Mouse (Mus musculus) forebrain, postnatal 0 days (tissue): ENCODE measurements around the gene Rflna. TPM values are rescaled to one million over a fixed set of nuclear protein-coding genes. Genes with fewer than 3 reads are reported as not detected.

Experiments used
- ATAC-seq: fragments of 200-750 bp; cut with Nextera tagmentation; 2 replicates; pipeline ENCODE4 v1.8.0; 2017; ENCODE audit warnings: mild to moderate bottlenecking, moderate library complexity
- DNase-seq: peaks from one replicate; pipeline ENCODE4 v3.0.0-alpha.2; 2015
- H3K27ac ChIP-seq: fragments of 300-500 bp; sonication (generic); 2 replicates; pipeline ENCODE4 v1.5.1; 2014; ENCODE audit warnings: low read depth, mild to moderate bottlenecking, antibody characterized with exemption, low read length, moderate library complexity, mixed read lengths
- H3K27me3 ChIP-seq: fragments of 300-500 bp; sonication (generic); 2 replicates; pipeline ENCODE4 v1.6.1; 2014; ENCODE audit warnings: mild to moderate bottlenecking, low read length, mixed read lengths; ENCODE audit not compliant: insufficient read depth
- H3K36me3 ChIP-seq: fragments of 300-500 bp; sonication (generic); 2 replicates; pipeline ENCODE4 v1.6.1; 2014; ENCODE audit warnings: mild to moderate bottlenecking, moderate library complexity; ENCODE audit not compliant: insufficient read depth
- H3K4me1 ChIP-seq: fragments of 300-500 bp; sonication (generic); 2 replicates; pipeline ENCODE4 v1.6.1; 2014; ENCODE audit warnings: antibody characterized with exemption; ENCODE audit not compliant: insufficient read depth
- H3K4me2 ChIP-seq: fragments of 300-500 bp; sonication (generic); 2 replicates; pipeline ENCODE4 v1.6.1; 2014; ENCODE audit warnings: low read depth, mild to moderate bottlenecking, moderate library complexity
- H3K4me3 ChIP-seq: fragments of 300-500 bp; sonication (generic); 2 replicates; pipeline ENCODE4 v1.5.1; 2014; ENCODE audit warnings: low read depth, low read length, mixed read lengths
- H3K9ac ChIP-seq: fragments of 300-500 bp; sonication (generic); 2 replicates; pipeline ENCODE4 v1.6.1; 2014; ENCODE audit warnings: mild to moderate bottlenecking
- H3K9me3 ChIP-seq: fragments of 300-500 bp; sonication (generic); 2 replicates; pipeline ENCODE4 v1.6.1; 2016; ENCODE audit warnings: low read length
- CTCF ChIP-seq: sonication (generic); IDR thresholded peaks from 2 replicates; pipeline ENCODE4 v1.5.1; 2016; ENCODE audit warnings: antibody characterized with exemption, control low read depth, low read depth
- WGBS: fragments of 180-500 bp; shearing (Covaris S2); extraction: QIAGEN DNeasy Blood & Tissue Kit; methylation state at CpG from one replicate; pipeline ENCODE4 v1.1.7; 2014; 5-methylcytosine and 5-hydroxymethylcytosine counted together
- polyA plus RNA-seq: library from polyadenylated mRNA; unstranded; fragments of >200 nt; fragmentation: Nextera tagmentation; extraction: Ambion mirVana; gene quantifications from 2 replicates; pipeline ENCODE4 v1.2.1, GENCODE M21; 2015
- total RNA-seq: library from RNA; depleted of rRNA; stranded (reverse); fragments of >200 nt; gene quantifications from 2 replicates; pipeline ENCODE4 v1.2.3, GENCODE M21; 2014; rRNA removed

The Rflna gene
- total RNA-seq, result 3.2 and 6.2 TPM in 2 replicates
- polyA plus RNA-seq, result 4.4 and 4.8 TPM in 2 replicates

GRCm38 (mm10) chr5:125002969-125003872 is at the start of gene Rflna:
TSS of gene Rflna (plus strand) at chr5:125003221.
- no peaks in the 10 kb centered on the region for H3K9me3 ChIP-seq
- DNase-seq (no peak), ATAC-seq (peak; percentile 51)
- H3K27me3 ChIP-seq, result peaks cover 21% of the 10 kb centered on the region; the same call in 1 of the 2 replicates
- no peak for TF ChIP-seq CTCF
- no peak within 1 kb of the TSS for H3K27ac ChIP-seq
- peak within 1 kb of the TSS; percentile 44 for H3K4me2 ChIP-seq
- H3K36me3 ChIP-seq, result no peaks in the 10 kb centered on the region
- H3K9ac ChIP-seq, result 0 out of 2 replicates have a peak within 1 kb of the TSS, but pooled peaks have one; percentile 6
- WGBS, result 2% methylated on average over 39 of the region's 41 CpGs
- no peaks in the 10 kb centered on the region for H3K4me1 ChIP-seq
- peak within 1 kb of the TSS; percentile 21 for H3K4me3 ChIP-seq

DNA sequence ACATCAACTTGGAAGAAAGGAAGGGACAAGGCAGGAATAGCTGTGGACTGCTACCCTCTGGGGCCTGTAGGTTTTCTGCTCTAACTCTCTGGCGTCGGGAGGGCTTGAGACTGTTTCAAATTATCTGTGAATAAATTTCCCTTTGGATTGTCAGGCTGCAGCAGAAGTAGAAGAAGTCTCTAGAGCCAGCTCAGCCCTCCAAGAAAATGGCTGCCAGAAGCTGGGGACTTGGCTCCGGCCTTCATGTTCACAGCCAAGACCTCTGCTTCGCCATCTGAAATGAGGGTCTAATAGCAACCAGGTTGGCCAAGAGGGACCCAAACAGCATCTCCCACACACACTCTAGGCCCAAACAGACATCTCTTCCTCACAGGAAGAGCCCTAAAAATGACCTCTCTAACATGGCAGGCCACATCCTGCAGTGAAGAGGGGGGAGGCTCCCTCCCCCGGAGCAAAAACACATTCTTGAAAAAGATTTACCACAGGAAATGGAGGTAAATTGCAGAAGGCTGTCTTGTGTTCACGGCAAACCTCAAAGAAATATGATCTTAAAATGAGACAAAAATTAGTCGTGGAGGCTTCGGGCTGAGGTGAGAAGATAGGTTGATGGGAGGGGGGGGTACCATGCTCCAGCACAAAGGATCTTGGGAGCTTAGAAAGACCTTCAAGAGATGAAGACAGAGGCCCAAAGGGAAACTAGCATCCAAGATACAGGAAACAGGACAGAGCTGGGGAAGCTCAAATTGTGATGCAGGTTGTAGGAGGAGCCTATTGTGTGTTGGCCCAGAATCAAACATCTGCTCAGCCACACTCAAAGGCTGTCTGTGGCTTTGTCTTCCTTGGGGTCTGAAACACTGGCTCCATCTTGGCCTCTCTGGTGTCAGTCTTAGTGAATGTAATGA is 48.4 kb upstream of the Rflna start:
- no peak overlapping the region for H3K9ac ChIP-seq
- DNase-seq, result peak; percentile 77
- H3K4me2 ChIP-seq, result no peak overlapping the region
- peak; percentile 66 for ATAC-seq
- H3K27ac ChIP-seq, result peak overlapping the region; percentile 69
- no peaks in the 10 kb centered on the region for H3K9me3 ChIP-seq
- 67% methylated on average over 8 of the region's 8 CpGs for WGBS
- H3K36me3 ChIP-seq, result no peaks in the 10 kb centered on the region
- H3K4me3 ChIP-seq, result no peak overlapping the region
- 0 out of 2 replicates have a peak, but pooled peaks cover 9% of the 10 kb centered on the region for H3K4me1 ChIP-seq
- no peaks in the 10 kb centered on the region for H3K27me3 ChIP-seq
- TF ChIP-seq CTCF, result no peak

- H3K4me1 ChIP-seq, result 0 out of 2 replicates have a peak, but pooled peaks cover 3% of the 10 kb centered on the region
- no peak for TF ChIP-seq CTCF
- H3K4me2 ChIP-seq, result no peak overlapping the region
- WGBS, result 72% methylated on average over 5 of the region's 5 CpGs
- H3K9ac ChIP-seq, result no peak overlapping the region
- H3K36me3 ChIP-seq, result no peaks in the 10 kb centered on the region
- no peaks in the 10 kb centered on the region for H3K27me3 ChIP-seq
- no peaks in the 10 kb centered on the region for H3K9me3 ChIP-seq
- H3K27ac ChIP-seq, result no peak overlapping the region
- H3K4me3 ChIP-seq, result no peak overlapping the region
- DNase-seq (no peak), ATAC-seq (no peak)
Measured at GRCm38 (mm10) chr5:124957491-124957890, 45.5 kb upstream of the Rflna start.

DNA sequence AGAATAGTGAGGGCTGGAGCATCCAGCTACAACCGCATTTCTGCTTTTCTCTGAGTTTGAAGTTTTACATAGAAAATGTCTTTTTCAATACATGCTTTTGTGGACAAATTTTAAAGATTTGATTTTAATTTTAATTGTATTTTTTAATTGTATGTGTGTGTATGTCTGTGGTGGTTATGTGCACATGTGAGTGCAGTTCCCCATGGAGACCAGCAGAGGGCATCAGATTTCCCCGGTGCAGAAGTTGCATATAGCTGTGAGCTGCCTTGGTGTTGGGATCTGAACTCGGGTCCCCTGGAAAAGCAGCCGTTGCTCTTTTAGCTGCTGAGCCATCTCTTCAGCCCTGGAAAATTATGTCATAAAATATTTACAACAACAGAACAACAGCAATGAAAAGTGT is 43.9 kb upstream of the Rflna start:
- H3K9ac ChIP-seq, result no peak overlapping the region
- WGBS, result 97% methylated on average over 4 of the region's 4 CpGs
- H3K36me3 ChIP-seq, result no peaks in the 10 kb centered on the region
- DNase-seq (no peak), ATAC-seq (no peak)
- TF ChIP-seq CTCF, result peak; percentile 15; the same call in 1 of the 2 replicates
- H3K4me2 ChIP-seq, result no peak overlapping the region
- H3K27me3 ChIP-seq, result no peaks in the 10 kb centered on the region
- H3K27ac ChIP-seq, result no peak overlapping the region
- H3K4me3 ChIP-seq, result no peak overlapping the region
- H3K9me3 ChIP-seq, result no peaks in the 10 kb centered on the region
- 0 out of 2 replicates have a peak, but pooled peaks cover 3% of the 10 kb centered on the region for H3K4me1 ChIP-seq

- peak; percentile 55 for DNase-seq
Measured at GRCm38 (mm10) chr5:124960131-124960901, 42.7 kb upstream of the Rflna start.

GRCm38 (mm10) chr5:124961433-124961832 is 41.6 kb upstream of the Rflna start:
- H3K36me3 ChIP-seq, result no peaks in the 10 kb centered on the region
- ATAC-seq (no peak), DNase-seq (no peak)
- H3K4me2 ChIP-seq, result no peak overlapping the region
- H3K9ac ChIP-seq, result no peak overlapping the region
- 87% methylated on average over 8 of the region's 8 CpGs for WGBS
- no peak overlapping the region for H3K27ac ChIP-seq
- no peaks in the 10 kb centered on the region for H3K4me1 ChIP-seq
- H3K9me3 ChIP-seq, result no peaks in the 10 kb centered on the region
- no peak overlapping the region for H3K4me3 ChIP-seq
- H3K27me3 ChIP-seq, result no peaks in the 10 kb centered on the region
- no peak for TF ChIP-seq CTCF

More at GRCm38 (mm10) chr5:124960131-124960901, 42.7 kb upstream of the Rflna start:
- no peaks in the 10 kb centered on the region for H3K9me3 ChIP-seq
- no peak overlapping the region for H3K4me3 ChIP-seq
- H3K36me3 ChIP-seq, result no peaks in the 10 kb centered on the region
- peak; percentile 69 for ATAC-seq
- WGBS, result 26% methylated on average over 18 of the region's 18 CpGs
- H3K4me2 ChIP-seq, result no peak overlapping the region
- TF ChIP-seq CTCF, result no peak
- peak overlapping the region; percentile 57 for H3K27ac ChIP-seq
- H3K9ac ChIP-seq, result no peak overlapping the region
- H3K4me1 ChIP-seq, result no peaks in the 10 kb centered on the region
- no peaks in the 10 kb centered on the region for H3K27me3 ChIP-seq
